Mouse (Mus musculus) brain, embryonic 14.5 days (tissue): ENCODE measurements around the gene Tm4sf1.

ENCODE experiments used
- CTCF ChIP-seq: fragments of 200-500 bp; IDR thresholded peaks from 2 replicates; pipeline ENCODE4 v1.5.1; 2012; ENCODE audit warnings: inconsistent platforms, mild to moderate bottlenecking, moderate library complexity, borderline replicate concordance; ENCODE audit not compliant: insufficient read depth, insufficient read length; ENCODE audit errors: extremely low read depth
- POLR2A ChIP-seq: fragments of 200-500 bp; IDR thresholded peaks from 2 replicates; pipeline ENCODE4 v1.6.1; 2012; ENCODE audit warnings: mild to moderate bottlenecking, inconsistent platforms, borderline replicate concordance; ENCODE audit not compliant: poor library complexity, insufficient read depth, insufficient read length, severe bottlenecking; ENCODE audit errors: extremely low read depth

- TF ChIP-seq POLR2A (no peak), CTCF (peak; percentile 86)
These were observed 34.1 kb downstream of the Tm4sf1 start for GRCm38 (mm10) chr3:57267559-57268173.
